Mouse (Mus musculus) monocyte, adult 59 days (primary cell): Measurements from ENCODE around the gene Ripply1. TPM values are rescaled to one million over a fixed set of nuclear protein-coding genes. Genes with fewer than 3 reads are reported as not detected.

ENCODE experiments used
- total RNA-seq, 2 experiments: library from RNA; stranded (reverse); gene quantifications; one replicate each; pipeline ENCODE4 v1.2.4; 2023

The Ripply1 gene
- not detected for total RNA-seq

GRCm38 (mm10) chrX:139782278-139783044 is at the start of gene Ripply1:
Gene Ripply1 (minus strand): TSS chrX:139782353.

GRCm38 (mm10) chrX:139800406-139800878 is 18.3 kb upstream of the Ripply1 start, which contains the start of gene Cldn2:
Gene Cldn2 (plus strand): TSS chrX:139800828.

Other genes starting within 250 kb of the Ripply1 start
- gene Rnf128, start 219.0 kb downstream of the Ripply1 start, total RNA-seq, result under 1 TPM; 0.64 to 0.73 TPM
- gene Tbc1d8b, start 97.4 kb downstream of the Ripply1 start, total RNA-seq, result 1 to 10 TPM; 6.2 to 6.9 TPM
- gene Gm15013, start 67.9 kb downstream of the Ripply1 start, total RNA-seq, result not detected
- not detected for gene Cldn2, start 18.5 kb upstream of the Ripply1 start, total RNA-seq
- gene Morc4, start 89.3 kb upstream of the Ripply1 start, total RNA-seq, result 1 to 10 TPM in 1 of 2 experiments, under 1 TPM in 1; 0.46 to 1.8 TPM
- gene Rbm41, start 216.2 kb upstream of the Ripply1 start, total RNA-seq, result 10 to 100 TPM; 15.4 to 20.5 TPM